Mouse (Mus musculus) heart, embryonic 14.5 days (tissue): Measurements from ENCODE around the gene Dmkn. TPM values are rescaled to one million over a fixed set of nuclear protein-coding genes. Genes with fewer than 3 reads are reported as not detected.
A peak's percentile ranks its signal among the peaks of the same experiment; 100 is the strongest.

Source experiments
- ATAC-seq: fragments of 200-750 bp; cut with Nextera tagmentation; 2 replicates; pipeline ENCODE4 v1.8.0; 2017; ENCODE audit warnings: low read depth, moderate TSS enrichment; ENCODE audit not compliant: insufficient number of reproducible peaks, insufficient read depth, low FRiP score
- H3K27ac ChIP-seq, 2 experiments: fragments of 200-500 bp in 1 of 2; fragments of 300-500 bp in 1 of 2; sonication (generic) in 1 of 2; replicated peaks in 1 of 2; 2 replicates each; pipeline ENCODE4 v1.5.1; 2012 to 2014; ENCODE audit warnings: low read depth in 2 of 2, low read length in 2 of 2, control low read depth in 1 of 2, mild to moderate bottlenecking in 1 of 2, mixed read lengths in 1 of 2; ENCODE audit not compliant: control insufficient read depth in 1 of 2, insufficient read depth in 1 of 2
- H3K27me3 ChIP-seq: fragments of 300-500 bp; sonication (generic); 2 replicates; pipeline ENCODE4 v1.6.1; 2014; ENCODE audit warnings: mild to moderate bottlenecking, low read length, control low read depth; ENCODE audit not compliant: control insufficient read depth, insufficient read depth
- H3K36me3 ChIP-seq: fragments of 300-500 bp; sonication (generic); 2 replicates; pipeline ENCODE4 v1.6.1; 2014; ENCODE audit warnings: mild to moderate bottlenecking, control low read depth, low read length, mixed read lengths; ENCODE audit not compliant: control insufficient read depth, insufficient read depth
- H3K4me1 ChIP-seq, 2 experiments: fragments of 200-500 bp in 1 of 2; fragments of 300-500 bp in 1 of 2; sonication (generic) in 1 of 2; 2 replicates each; pipeline ENCODE4 v1.6.1; 2012 to 2014; ENCODE audit warnings: low read length in 2 of 2, control low read depth in 1 of 2, mixed read lengths in 1 of 2; ENCODE audit not compliant: control insufficient read depth in 2 of 2, insufficient read depth in 2 of 2
- H3K4me2 ChIP-seq: fragments of 300-500 bp; sonication (generic); 2 replicates; pipeline ENCODE4 v1.6.1; 2014; ENCODE audit warnings: mild to moderate bottlenecking, low read length
- H3K4me3 ChIP-seq, 2 experiments: fragments of 200-500 bp in 1 of 2; fragments of 300-500 bp in 1 of 2; sonication (generic) in 1 of 2; 2 replicates each; pipeline ENCODE4 v1.5.1; 2012 to 2014; ENCODE audit warnings: low read length in 2 of 2, mild to moderate bottlenecking in 2 of 2, control low read depth in 1 of 2, low read depth in 1 of 2, moderate library complexity in 1 of 2; ENCODE audit not compliant: control insufficient read depth in 1 of 2, insufficient read depth in 1 of 2
- H3K9ac ChIP-seq: fragments of 300-500 bp; sonication (generic); 2 replicates; pipeline ENCODE4 v1.6.1; 2014; ENCODE audit warnings: mild to moderate bottlenecking, low read length
- H3K9me3 ChIP-seq: fragments of 300-500 bp; sonication (generic); 2 replicates; pipeline ENCODE4 v1.6.1; 2016; ENCODE audit warnings: low read length, control low read depth; ENCODE audit not compliant: control insufficient read depth
- WGBS: fragments of 180-500 bp; shearing (Covaris S2); extraction: QIAGEN DNeasy Blood & Tissue Kit; methylation state at CpG from one replicate; pipeline ENCODE4 v1.1.7; 2014; 5-methylcytosine and 5-hydroxymethylcytosine counted together
- polyA plus RNA-seq: library from polyadenylated mRNA; unstranded; fragments of >200 nt; fragmentation: Nextera tagmentation; extraction: Ambion mirVana; gene quantifications from 2 replicates; pipeline ENCODE4 v1.2.1, GENCODE M21; 2014

Dmkn gene
- polyA plus RNA-seq: 0.81 and 1.5 TPM in 2 replicates

GRCm38 (mm10) chr7:30763456-30763855 is at the start of gene Dmkn:
Dmkn (plus strand) TSS chr7:30763756.
- H3K9me3 ChIP-seq: no peaks in the 10 kb centered on the region
- H3K27me3 ChIP-seq: no peaks in the 10 kb centered on the region
- H3K36me3 ChIP-seq: no peaks in the 10 kb centered on the region
- no peak within 1 kb of the TSS for H3K4me2 ChIP-seq
- no peak for ATAC-seq
- peaks cover 4 to 9% of the 10 kb centered on the region in 2 experiments for H3K4me1 ChIP-seq
- H3K9ac ChIP-seq: no peak within 1 kb of the TSS
- WGBS: 52% methylated on average over 5 of the region's 5 CpGs
- H3K4me3 ChIP-seq: no peak within 1 kb of the TSS
- no peak within 1 kb of the TSS for H3K27ac ChIP-seq

GRCm38 (mm10) chr7:30717006-30717715 is 46.4 kb upstream of the Dmkn start:
- Histone ChIP-seq H3K27ac (no peak overlapping the region), H3K36me3 (no peaks in the 10 kb centered on the region), H3K27me3 (peaks cover 30% of the 10 kb centered on the region), H3K4me3 (peak overlapping the region; percentile 32 to 35), H3K4me1 (peaks cover 6 to 12% of the 10 kb centered on the region in 2 experiments; a peak in 3 of 4 replicates), H3K4me2 (peak overlapping the region; percentile 69), H3K9ac (0 out of 2 replicates have a peak overlapping the region, but pooled peaks have one; percentile 16), H3K9me3 (no peaks in the 10 kb centered on the region)
- 3% methylated on average over 43 of the region's 43 CpGs for WGBS
- ATAC-seq: peak; percentile 84

DNA sequence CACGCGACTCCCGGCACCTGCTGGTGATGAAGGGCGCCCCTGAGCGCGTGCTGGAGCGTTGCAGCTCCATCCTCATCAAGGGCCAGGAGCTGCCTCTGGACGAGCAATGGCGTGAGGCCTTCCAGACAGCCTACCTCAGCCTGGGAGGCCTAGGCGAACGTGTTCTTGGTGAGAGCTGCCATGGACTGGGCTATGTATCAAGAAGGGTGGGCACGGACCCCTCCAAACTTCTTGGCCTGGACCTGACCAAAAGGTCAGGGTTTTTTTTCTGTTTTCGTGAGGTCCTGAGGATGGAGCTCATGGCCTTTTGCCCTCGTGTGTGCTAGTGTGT is 45.9 kb upstream of the Dmkn start:
- H3K4me1 ChIP-seq: peaks cover 6 to 12% of the 10 kb centered on the region in 2 experiments; a peak in 3 of 4 replicates
- peak; percentile 13; the same call in 1 of the 2 replicates for ATAC-seq
- H3K4me2 ChIP-seq: peak overlapping the region; percentile 69
- peaks cover 30% of the 10 kb centered on the region for H3K27me3 ChIP-seq
- H3K36me3 ChIP-seq: no peaks in the 10 kb centered on the region
- H3K9ac ChIP-seq: no peak overlapping the region
- peak overlapping the region; percentile 32 to 35 for H3K4me3 ChIP-seq
- WGBS: 12% methylated on average over 14 of the region's 14 CpGs
- H3K27ac ChIP-seq: no peak overlapping the region
- H3K9me3 ChIP-seq: no peaks in the 10 kb centered on the region

DNA sequence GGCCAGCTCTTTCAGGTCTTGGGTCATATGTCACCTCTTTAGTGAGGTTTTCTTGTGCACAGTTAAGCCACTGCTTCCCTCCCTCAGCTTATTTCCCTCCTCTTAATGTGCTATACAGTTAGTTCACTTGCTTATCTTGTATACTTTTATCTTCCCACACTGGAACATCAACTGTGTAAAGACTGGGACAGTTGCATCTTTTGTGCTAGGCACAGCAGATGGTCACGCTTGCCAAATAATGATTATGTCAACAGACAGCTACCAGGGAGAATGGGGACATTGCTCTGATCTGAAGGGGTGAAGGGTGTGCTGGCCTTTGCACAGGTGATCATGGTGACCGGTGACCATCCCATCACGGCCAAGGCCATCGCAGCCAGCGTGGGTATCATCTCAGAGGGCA is 43.9 kb upstream of the Dmkn start:
- no peaks in the 10 kb centered on the region for H3K9me3 ChIP-seq
- peaks cover 30% of the 10 kb centered on the region for H3K27me3 ChIP-seq
- ATAC-seq: no peak
- H3K4me3 ChIP-seq: no peak overlapping the region
- no peak overlapping the region for H3K9ac ChIP-seq
- WGBS: 90% methylated on average over 5 of the region's 5 CpGs
- no peaks in the 10 kb centered on the region for H3K36me3 ChIP-seq
- no peak overlapping the region for H3K4me2 ChIP-seq
- peaks cover 6 to 12% of the 10 kb centered on the region in 2 experiments; a peak in 3 of 4 replicates for H3K4me1 ChIP-seq
- H3K27ac ChIP-seq: no peak overlapping the region

DNA sequence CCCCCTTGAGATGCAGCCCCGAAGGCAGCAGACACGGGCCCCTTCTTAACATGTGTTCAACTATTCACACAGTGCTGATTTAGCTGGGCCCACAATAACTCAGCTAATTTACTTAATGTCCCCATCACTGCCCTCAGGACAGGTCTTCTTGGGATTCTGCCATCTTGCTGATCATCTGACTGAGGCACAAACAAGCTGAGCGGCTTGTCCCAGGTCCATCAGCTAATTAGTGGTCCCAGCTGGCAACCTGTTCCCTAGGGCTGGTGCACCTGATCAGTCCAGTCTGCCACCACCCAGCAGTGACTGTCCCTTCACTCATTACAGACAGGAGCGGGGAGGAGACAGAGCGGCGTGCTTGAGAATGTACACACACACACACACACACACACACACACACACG is 42.3 kb upstream of the Dmkn start:
- H3K9ac ChIP-seq: no peak overlapping the region
- no peaks in the 10 kb centered on the region for H3K9me3 ChIP-seq
- H3K36me3 ChIP-seq: 0 out of 2 replicates have a peak, but pooled peaks cover under 1% of the 10 kb centered on the region
- 85% methylated on average over 7 of the region's 7 CpGs for WGBS
- no peak overlapping the region for H3K27ac ChIP-seq
- H3K4me2 ChIP-seq: no peak overlapping the region
- no peak for ATAC-seq
- H3K27me3 ChIP-seq: peaks cover 17% of the 10 kb centered on the region
- no peak overlapping the region for H3K4me3 ChIP-seq
- H3K4me1 ChIP-seq: peaks cover 6 to 12% of the 10 kb centered on the region in 2 experiments; a peak in 3 of 4 replicates

- no peak for ATAC-seq
- H3K27ac ChIP-seq: no peak overlapping the region
Observed at GRCm38 (mm10) chr7:30723274-30723953, 40.1 kb upstream of the Dmkn start.

GRCm38 (mm10) chr7:30728214-30728613 is 35.3 kb upstream of the Dmkn start:
- Histone ChIP-seq H3K27me3 (no peaks in the 10 kb centered on the region), H3K36me3 (peaks cover 29% of the 10 kb centered on the region), H3K4me1 (peaks cover 4 to 17% of the 10 kb centered on the region in 2 experiments), H3K4me2 (peak overlapping the region; percentile 94), H3K27ac (peak overlapping the region in 1 of 2 experiments; percentile 60; a peak in 1 of 4 replicates), H3K9ac (peak overlapping the region; percentile 93), H3K9me3 (no peaks in the 10 kb centered on the region), H3K4me3 (peak overlapping the region; percentile 76 to 89; a peak in 3 of 4 replicates)
- no peak for ATAC-seq
- WGBS: 89% methylated on average over 6 of the region's 6 CpGs

More at GRCm38 (mm10) chr7:30723274-30723953, 40.1 kb upstream of the Dmkn start:
- H3K27me3 ChIP-seq: no peaks in the 10 kb centered on the region
- no peak overlapping the region for H3K4me3 ChIP-seq
- WGBS: 72% methylated on average over 6 of the region's 6 CpGs
- H3K9me3 ChIP-seq: no peaks in the 10 kb centered on the region
- no peak overlapping the region for H3K4me2 ChIP-seq
- H3K36me3 ChIP-seq: peaks cover 18% of the 10 kb centered on the region
- H3K9ac ChIP-seq: no peak overlapping the region
- H3K4me1 ChIP-seq: peaks cover 2 to 4% of the 10 kb centered on the region in 2 experiments
